Comparison of ENCODE assay signal across 7 mouse cellular contexts in the genomic region with DNA sequence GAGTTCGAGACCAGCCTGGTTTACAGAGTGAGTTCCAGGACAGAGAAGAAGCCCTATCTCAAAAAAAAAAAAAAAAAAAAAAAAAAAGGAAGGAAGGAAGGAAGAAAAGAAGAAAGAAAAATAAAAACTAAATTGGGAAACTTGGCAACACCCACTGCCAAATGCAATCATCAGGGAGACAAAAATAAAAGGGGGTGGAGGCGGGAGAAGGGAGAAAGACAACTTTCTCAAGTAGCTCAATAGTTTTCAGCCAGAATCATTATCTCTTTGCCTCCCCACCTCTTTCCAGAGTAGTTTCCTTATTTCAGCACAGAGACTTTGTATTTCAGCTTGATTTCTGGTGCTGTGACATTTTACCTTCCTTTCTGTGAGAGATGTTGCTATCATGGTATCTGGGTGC. TPM values are rescaled to one million over a fixed set of nuclear protein-coding genes. Genes with fewer than 3 reads are reported as not detected.
DNase-seq lines count a peak whose midpoint lies in the region; ATAC-seq lines count a peak whose summit lies in the region.

No protein-coding gene starts in this region.

- DNase-seq in brain, adult 2 months (ENCODE audit: low read depth, low spot score), result peak; percentile 42
- DNase-seq in midbrain, embryonic 14.5 days, result no peak
- DNase-seq in left cerebral cortex, postnatal 4 days, result no peak

- no peak overlapping the region; the same call in 1 of the 2 replicates for H3K4me3 ChIP-seq in kidney, embryonic 15.5 days (replicated peaks)
- H3K4me3 ChIP-seq in kidney, embryonic 14.5 days (ENCODE audit: low read length), result no peak overlapping the region
- no peak overlapping the region for H3K4me3 ChIP-seq in hindbrain, embryonic 16.5 days (ENCODE audit: low read length)
- H3K4me3 ChIP-seq in midbrain, embryonic 14.5 days (replicated peaks; ENCODE audit: low read depth, low read length), result no peak overlapping the region

- H3K27me3 ChIP-seq in kidney, embryonic 15.5 days, result peaks cover 3% of the 10 kb centered on the region; the same call in 1 of the 2 replicates
- H3K27me3 ChIP-seq in kidney, embryonic 14.5 days (ENCODE audit: control insufficient read depth, insufficient read depth, low read length), result 0 out of 2 replicates have a peak, but pooled peaks cover 3% of the 10 kb centered on the region
- no peaks in the 10 kb centered on the region for H3K27me3 ChIP-seq in hindbrain, embryonic 16.5 days (replicated peaks; ENCODE audit: control insufficient read depth, insufficient read depth, low read length)
- H3K27me3 ChIP-seq in midbrain, embryonic 14.5 days (ENCODE audit: control insufficient read depth, insufficient read depth, low read length), result 0 out of 2 replicates have a peak, but pooled peaks cover 3% of the 10 kb centered on the region

- intact Hi-C loops in left cerebral cortex, postnatal 4 days (cut with DNase I), result no loop called here

- 45% methylated on average over 2 of the region's 2 CpGs for WGBS in kidney, embryonic 15.5 days
- 60% methylated on average over 2 of the region's 2 CpGs for WGBS in kidney, embryonic 14.5 days
- WGBS in hindbrain, embryonic 16.5 days, result 57% methylated on average over 2 of the region's 2 CpGs
- 53% methylated on average over 2 of the region's 2 CpGs for whole genome bisulfite sequencing in midbrain, embryonic 14.5 days

- H3K27ac ChIP-seq in kidney, embryonic 15.5 days, result no peak overlapping the region
- no peak overlapping the region for H3K27ac ChIP-seq in kidney, embryonic 14.5 days (ENCODE audit: low read depth, low read length)
- no peak overlapping the region for H3K27ac ChIP-seq in hindbrain, embryonic 16.5 days (ENCODE audit: low read depth, low read length)
- H3K27ac ChIP-seq in midbrain, embryonic 14.5 days (replicated peaks; ENCODE audit: low read depth, low read length), result no peak overlapping the region

- no peak overlapping the region for H3K9ac ChIP-seq in kidney, embryonic 15.5 days
- H3K9ac ChIP-seq in kidney, embryonic 14.5 days (ENCODE audit: low read depth, low read length), result no peak overlapping the region
- H3K9ac ChIP-seq in hindbrain, embryonic 16.5 days (ENCODE audit: low read depth, low read length), result peak overlapping the region; percentile 52; the same call in 1 of the 2 replicates
- H3K9ac ChIP-seq in midbrain, embryonic 14.5 days (replicated peaks; ENCODE audit: low read length), result no peak overlapping the region

- H3K9me3 ChIP-seq in kidney, embryonic 15.5 days (replicated peaks), result no peaks in the 10 kb centered on the region
- no peaks in the 10 kb centered on the region for H3K9me3 ChIP-seq in kidney, embryonic 14.5 days (ENCODE audit: control insufficient read depth, low read length)
- H3K9me3 ChIP-seq in hindbrain, embryonic 16.5 days (ENCODE audit: control insufficient read depth, low read length), result no peaks in the 10 kb centered on the region
- H3K9me3 ChIP-seq in midbrain, embryonic 14.5 days (ENCODE audit: control insufficient read depth, low read length), result no peaks in the 10 kb centered on the region

- no peaks in the 10 kb centered on the region for H3K36me3 ChIP-seq in kidney, embryonic 15.5 days
- no peaks in the 10 kb centered on the region for H3K36me3 ChIP-seq in kidney, embryonic 14.5 days (ENCODE audit: control insufficient read depth, insufficient read depth, low read length)
- H3K36me3 ChIP-seq in hindbrain, embryonic 16.5 days (ENCODE audit: control insufficient read depth, insufficient read depth, low read length), result no peaks in the 10 kb centered on the region
- H3K36me3 ChIP-seq in midbrain, embryonic 14.5 days (ENCODE audit: control insufficient read depth, insufficient read depth, low read length), result no peaks in the 10 kb centered on the region

- no peak for ATAC-seq in kidney, embryonic 15.5 days (replicated peaks; ENCODE audit: low FRiP score)
- no peak for ATAC-seq in kidney, embryonic 14.5 days (ENCODE audit: low FRiP score, low TSS enrichment)
- ATAC-seq in hindbrain, embryonic 16.5 days, result no peak
- ATAC-seq in midbrain, embryonic 14.5 days (ENCODE audit: low FRiP score, low TSS enrichment), result no peak
- ATAC-seq in granulocyte monocyte progenitor cell, adult 5-6 weeks (replicated peaks; ENCODE audit: poor library complexity, severe bottlenecking), result no peak

- H3K4me2 ChIP-seq in kidney, embryonic 15.5 days, result peak overlapping the region; percentile 71
- no peak overlapping the region for H3K4me2 ChIP-seq in kidney, embryonic 14.5 days (replicated peaks; ENCODE audit: low read depth, low read length)
- peak overlapping the region; percentile 76 for H3K4me2 ChIP-seq in hindbrain, embryonic 16.5 days (ENCODE audit: low read length)
- H3K4me2 ChIP-seq in midbrain, embryonic 14.5 days (ENCODE audit: low read length), result peak overlapping the region; percentile 65

- peaks cover 32% of the 10 kb centered on the region for H3K4me1 ChIP-seq in kidney, embryonic 15.5 days
- peaks cover 14% of the 10 kb centered on the region for H3K4me1 ChIP-seq in kidney, embryonic 14.5 days (ENCODE audit: control insufficient read depth, insufficient read depth, low read length)
- H3K4me1 ChIP-seq in hindbrain, embryonic 16.5 days (ENCODE audit: control insufficient read depth, insufficient read depth, low read depth, low read length), result peaks cover 15% of the 10 kb centered on the region
- peaks cover 10% of the 10 kb centered on the region for H3K4me1 ChIP-seq in midbrain, embryonic 14.5 days (ENCODE audit: control insufficient read depth, insufficient read depth, low read length)

RNA-seq across cellular contexts. Expression of a gene that starts 20.0 kb away (rescaled TPM):
- 119 and 137 TPM in 2 replicates for polyA plus RNA-seq in kidney, embryonic 15.5 days (2015; fragmentation: Nextera tagmentation; extraction: Ambion mirVana)
- polyA plus RNA-seq in kidney, embryonic 14.5 days (2014; fragmentation: Nextera tagmentation; extraction: Ambion mirVana), result 109 and 114 TPM in 2 replicates
- 20.6 and 23.7 TPM in 2 replicates for polyA plus RNA-seq in hindbrain, embryonic 16.5 days (2015; fragmentation: Nextera tagmentation; extraction: Ambion mirVana)
- polyA plus RNA-seq in midbrain, embryonic 14.5 days (2014; fragmentation: Nextera tagmentation; extraction: Ambion mirVana), result 13.2 and 16.1 TPM in 2 replicates
- total RNA-seq in left cerebral cortex, postnatal 4 days (2021), result 10 to 100 TPM; 31.2 to 32.8 TPM
- 130 and 138 TPM in 2 replicates for total RNA-seq in granulocyte monocyte progenitor cell, adult 5-6 weeks (2014; fragmentation: Nextera tagmentation)
- 104 and 135 TPM in 2 replicates for total RNA-seq in granulocyte monocyte progenitor cell, adult 5-6 weeks (2017)
